Mouse (Mus musculus): ENCODE data around the gene Cep295nl. TPM values are rescaled to one million over a fixed set of nuclear protein-coding genes. Genes with fewer than 3 reads are reported as not detected.
"Not testable (repeated sequence)": the region's sequence is repeated elsewhere in the genome, so short reads cannot be mapped to it uniquely, and the experiment has no call there.

Gene Cep295nl
- polyA plus RNA-seq (2014; fragmentation: Nextera tagmentation; extraction: Ambion mirVana) = 0.61 and 0.69 TPM in 2 replicates

- WGBS = 30% methylated on average over 7 of the region's 7 CpGs
- no peak for DNase-seq (ENCODE audit: low spot score)
These were observed at the start of gene Cep295nl for GRCm38 (mm10) chr11:118342400-118342981. Gene Cep295nl, minus strand, starts transcription at chr11:118342500.

GRCm38 (mm10) chr11:118387816-118388215 lies 45.5 kb upstream of the Cep295nl start:
- H3K36me3 ChIP-seq (ENCODE audit: control insufficient read depth, insufficient read depth, low read length); DNase-seq (ENCODE audit: low spot score); H3K4me3 ChIP-seq (ENCODE audit: low read depth, low read length); ATAC-seq (replicated peaks; ENCODE audit: low FRiP score, low TSS enrichment, low read depth); H3K27me3 ChIP-seq (replicated peaks; ENCODE audit: control insufficient read depth, insufficient read depth, low read length); H3K4me1 ChIP-seq (replicated peaks; ENCODE audit: control insufficient read depth, insufficient read depth, low read length); H3K9ac ChIP-seq (ENCODE audit: low read length); H3K27ac ChIP-seq (ENCODE audit: low read depth); H3K4me2 ChIP-seq (ENCODE audit: low read length); H3K9me3 ChIP-seq (ENCODE audit: control insufficient read depth, low read length): not testable (repeated sequence)
- 90% methylated on average over 13 of the region's 13 CpGs for WGBS

More at GRCm38 (mm10) chr11:118342400-118342981, at the start of gene Cep295nl:
- H3K9me3 ChIP-seq (ENCODE audit: control insufficient read depth, low read length) = no peaks in the 10 kb centered on the region
- no peak within 1 kb of the TSS for H3K4me3 ChIP-seq (ENCODE audit: low read depth, low read length)
- H3K4me2 ChIP-seq (ENCODE audit: low read length) = no peak within 1 kb of the TSS
- no peaks in the 10 kb centered on the region for H3K27me3 ChIP-seq (replicated peaks; ENCODE audit: control insufficient read depth, insufficient read depth, low read length)
- H3K27ac ChIP-seq (ENCODE audit: low read depth) = no peak within 1 kb of the TSS
- ATAC-seq (replicated peaks; ENCODE audit: low FRiP score, low TSS enrichment, low read depth) = no peak
- no peak within 1 kb of the TSS for H3K9ac ChIP-seq (ENCODE audit: low read length)
- H3K4me1 ChIP-seq (replicated peaks; ENCODE audit: control insufficient read depth, insufficient read depth, low read length) = peaks cover 31% of the 10 kb centered on the region
- peaks cover 11% of the 10 kb centered on the region for H3K36me3 ChIP-seq (ENCODE audit: control insufficient read depth, insufficient read depth, low read length)

GRCm38 (mm10) chr11:118379251-118380009 lies 37.1 kb upstream of the Cep295nl start:
- 40% methylated on average over 11 of the region's 11 CpGs for WGBS
- H3K4me2 ChIP-seq (ENCODE audit: low read length) = no peak overlapping the region
- H3K4me3 ChIP-seq (ENCODE audit: low read depth, low read length) = no peak overlapping the region
- H3K36me3 ChIP-seq (ENCODE audit: control insufficient read depth, insufficient read depth, low read length) = no peaks in the 10 kb centered on the region
- H3K9me3 ChIP-seq (ENCODE audit: control insufficient read depth, low read length) = no peaks in the 10 kb centered on the region
- H3K27me3 ChIP-seq (replicated peaks; ENCODE audit: control insufficient read depth, insufficient read depth, low read length) = no peaks in the 10 kb centered on the region
- DNase-seq (ENCODE audit: low spot score) (peak; percentile 91), ATAC-seq (replicated peaks; ENCODE audit: low FRiP score, low TSS enrichment, low read depth) (0 out of 2 replicates have a peak, but pooled peaks have one; percentile 43)
- no peak overlapping the region for H3K9ac ChIP-seq (ENCODE audit: low read length)
- H3K4me1 ChIP-seq (replicated peaks; ENCODE audit: control insufficient read depth, insufficient read depth, low read length) = peaks cover 7% of the 10 kb centered on the region; the same call in 1 of the 2 replicates
- H3K27ac ChIP-seq (ENCODE audit: low read depth) = no peak overlapping the region

- no peak for DNase-seq (ENCODE audit: low spot score)
- 82% methylated on average over 6 of the region's 6 CpGs for WGBS
- no peak overlapping the region for H3K9ac ChIP-seq (ENCODE audit: low read length)
- no peaks in the 10 kb centered on the region for H3K27me3 ChIP-seq (replicated peaks; ENCODE audit: control insufficient read depth, insufficient read depth, low read length)
- ATAC-seq (replicated peaks; ENCODE audit: low FRiP score, low TSS enrichment, low read depth) = 0 out of 2 replicates have a peak, but pooled peaks have one; percentile 19
- H3K4me1 ChIP-seq (replicated peaks; ENCODE audit: control insufficient read depth, insufficient read depth, low read length) = peaks cover 7% of the 10 kb centered on the region; the same call in 1 of the 2 replicates
- H3K27ac ChIP-seq (ENCODE audit: low read depth) = no peak overlapping the region
- H3K9me3 ChIP-seq (ENCODE audit: control insufficient read depth, low read length) = no peaks in the 10 kb centered on the region
- H3K36me3 ChIP-seq (ENCODE audit: control insufficient read depth, insufficient read depth, low read length) = no peaks in the 10 kb centered on the region
- H3K4me3 ChIP-seq (ENCODE audit: low read depth, low read length) = no peak overlapping the region
- no peak overlapping the region for H3K4me2 ChIP-seq (ENCODE audit: low read length)
These were observed 36.4 kb upstream of the Cep295nl start for GRCm38 (mm10) chr11:118378656-118379055.

- not testable (repeated sequence) for DNase-seq (ENCODE audit: low spot score); H3K9me3 ChIP-seq (ENCODE audit: control insufficient read depth, low read length); H3K4me3 ChIP-seq (ENCODE audit: low read depth, low read length); H3K27me3 ChIP-seq (replicated peaks; ENCODE audit: control insufficient read depth, insufficient read depth, low read length); H3K27ac ChIP-seq (ENCODE audit: low read depth); H3K4me2 ChIP-seq (ENCODE audit: low read length); H3K36me3 ChIP-seq (ENCODE audit: control insufficient read depth, insufficient read depth, low read length); ATAC-seq (replicated peaks; ENCODE audit: low FRiP score, low TSS enrichment, low read depth); H3K9ac ChIP-seq (ENCODE audit: low read length); H3K4me1 ChIP-seq (replicated peaks; ENCODE audit: control insufficient read depth, insufficient read depth, low read length)
These were observed 34.0 kb upstream of the Cep295nl start for GRCm38 (mm10) chr11:118376323-118376722.

- DNase-seq (ENCODE audit: low spot score) (no peak), ATAC-seq (replicated peaks; ENCODE audit: low FRiP score, low TSS enrichment, low read depth) (no peak)
- H3K27me3 ChIP-seq (replicated peaks; ENCODE audit: control insufficient read depth, insufficient read depth, low read length) = no peaks in the 10 kb centered on the region
- no peak overlapping the region for H3K9ac ChIP-seq (ENCODE audit: low read length)
- H3K4me3 ChIP-seq (ENCODE audit: low read depth, low read length) = no peak overlapping the region
- H3K9me3 ChIP-seq (ENCODE audit: control insufficient read depth, low read length) = no peaks in the 10 kb centered on the region
- H3K27ac ChIP-seq (ENCODE audit: low read depth) = no peak overlapping the region
- H3K4me1 ChIP-seq (replicated peaks; ENCODE audit: control insufficient read depth, insufficient read depth, low read length) = peaks cover 7% of the 10 kb centered on the region; the same call in 1 of the 2 replicates
- H3K4me2 ChIP-seq (ENCODE audit: low read length) = no peak overlapping the region
- 58% methylated on average over 5 of the region's 5 CpGs for WGBS
- H3K36me3 ChIP-seq (ENCODE audit: control insufficient read depth, insufficient read depth, low read length) = no peaks in the 10 kb centered on the region
These were observed 33.6 kb upstream of the Cep295nl start for GRCm38 (mm10) chr11:118375881-118376280.

GRCm38 (mm10) chr11:118375461-118375860 lies 33.2 kb upstream of the Cep295nl start:
- Histone ChIP-seq H3K27me3 (replicated peaks; ENCODE audit: control insufficient read depth, insufficient read depth, low read length) (no peaks in the 10 kb centered on the region), H3K4me2 (ENCODE audit: low read length) (no peak overlapping the region), H3K4me3 (ENCODE audit: low read depth, low read length) (no peak overlapping the region), H3K9me3 (ENCODE audit: control insufficient read depth, low read length) (no peaks in the 10 kb centered on the region), H3K36me3 (ENCODE audit: control insufficient read depth, insufficient read depth, low read length) (no peaks in the 10 kb centered on the region), H3K27ac (ENCODE audit: low read depth) (no peak overlapping the region), H3K4me1 (replicated peaks; ENCODE audit: control insufficient read depth, insufficient read depth, low read length) (peaks cover 7% of the 10 kb centered on the region; the same call in 1 of the 2 replicates), H3K9ac (ENCODE audit: low read length) (no peak overlapping the region)
- no peak for ATAC-seq (replicated peaks; ENCODE audit: low FRiP score, low TSS enrichment, low read depth)
- DNase-seq (ENCODE audit: low spot score) = no peak
- 81% methylated on average over 8 of the region's 8 CpGs for WGBS

- Histone ChIP-seq H3K9ac (ENCODE audit: low read length) (no peak overlapping the region), H3K27ac (ENCODE audit: low read depth) (no peak overlapping the region), H3K4me2 (ENCODE audit: low read length) (no peak overlapping the region), H3K4me3 (ENCODE audit: low read depth, low read length) (no peak overlapping the region), H3K27me3 (replicated peaks; ENCODE audit: control insufficient read depth, insufficient read depth, low read length) (no peaks in the 10 kb centered on the region), H3K9me3 (ENCODE audit: control insufficient read depth, low read length) (no peaks in the 10 kb centered on the region), H3K36me3 (ENCODE audit: control insufficient read depth, insufficient read depth, low read length) (no peaks in the 10 kb centered on the region), H3K4me1 (replicated peaks; ENCODE audit: control insufficient read depth, insufficient read depth, low read length) (peaks cover 7% of the 10 kb centered on the region; the same call in 1 of the 2 replicates)
- DNase-seq (ENCODE audit: low spot score) = no peak
- no peak for ATAC-seq (replicated peaks; ENCODE audit: low FRiP score, low TSS enrichment, low read depth)
These were observed 32.7 kb upstream of the Cep295nl start for GRCm38 (mm10) chr11:118375006-118375405.

All from intestine, embryonic 14.5 days (tissue).